Comparison of ENCODE assay signal across 9 mouse cellular contexts in the genomic region with DNA sequence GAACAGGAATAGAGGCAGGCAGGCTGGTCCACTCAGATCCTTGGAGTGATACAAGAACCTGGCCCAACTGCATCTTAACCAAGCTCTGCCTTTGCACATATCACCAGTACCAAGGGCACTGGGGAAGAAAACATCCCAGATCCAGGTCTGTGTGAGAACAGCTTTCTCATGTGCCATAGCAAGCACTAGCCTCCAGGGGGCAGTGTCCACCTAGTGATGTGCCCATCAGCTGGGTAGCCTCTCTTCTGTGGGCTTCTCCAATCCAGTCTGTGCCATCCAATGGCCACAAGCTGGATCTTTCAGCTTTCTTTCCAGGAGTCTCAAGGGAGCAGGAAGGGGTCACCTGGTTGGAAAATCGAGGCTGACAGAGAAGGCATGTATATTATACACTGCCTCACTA. TPM values are rescaled to one million over a fixed set of nuclear protein-coding genes. Genes with fewer than 3 reads are reported as not detected.
DNase-seq lines count a peak whose midpoint lies in the region; ATAC-seq and TF ChIP-seq lines count a peak whose summit lies in the region.
"Had no signal": no experiment of that assay in that cellular context is flagged by ENCODE, and none has a peak within 500 bp of the region (broad histone marks: within the 10 kb centered on the region; RNA-seq: fewer than 3 reads in every experiment).

No protein-coding gene starts in this region.

- TF ChIP-seq CTCF in lung, adult 2 months (IDR thresholded peaks at IDR 0.05; ENCODE audit: insufficient read depth, low read length) = peak; percentile 97

- 0% methylated on average over 1 of the region's 1 CpGs for WGBS in lung, adult 2 months

- TF ChIP-seq POLR2A in lung, adult 2 months (IDR thresholded peaks at IDR 0.05; ENCODE audit: borderline replicate concordance, extremely low read depth, low read depth, low read length) = no peak

- H3K4me3 ChIP-seq in lung, adult 2 months (replicated peaks; ENCODE audit: extremely low read depth, low read depth, low read length) = no peak overlapping the region

- DNase-seq in CD4-positive helper T cell, adult 2 months (ENCODE audit: low read depth, low spot score) = peak; percentile 60
- peak; percentile 62 for DNase-seq in R1 (ENCODE audit: low read depth, low spot score)
- DNase-seq in cerebellum, postnatal 36 days = peak; percentile 74 to 76
- peak; percentile 77 to 79 for DNase-seq in kidney, postnatal 25 days
- DNase-seq in lung, adult 2 months = peak; percentile 67
- DNase-seq in ovary, adult 18-20 months (ENCODE audit: low spot score) = peak; percentile 25
- peak; percentile 81 for DNase-seq in thymus, postnatal 4 days

- no peaks in the 10 kb centered on the region for H3K4me1 ChIP-seq in lung, adult 2 months (ENCODE audit: control insufficient read depth, insufficient read depth, low read length)

- peak; percentile 94 for ATAC-seq in granulocyte monocyte progenitor cell, adult 5-6 weeks (replicated peaks; ENCODE audit: poor library complexity, severe bottlenecking)

RNA-seq across cellular contexts. Expression of gene Gm13547, which starts 5.7 kb away (rescaled TPM):
- not detected in 2 replicates for total RNA-seq in granulocyte monocyte progenitor cell, adult 5-6 weeks (2014; fragmentation: Nextera tagmentation)
- not detected in 2 replicates for total RNA-seq in granulocyte monocyte progenitor cell, adult 5-6 weeks (2017)
- not detected in 2 replicates for polyA plus RNA-seq in lung, adult 2 months (2012; rRNA removed)
- total RNA-seq: gastrocnemius, postnatal 4 days had no signal

RNA-seq across cellular contexts. Expression of gene Gm13420, which starts 13.3 kb away (rescaled TPM):
- not detected in 2 replicates for total RNA-seq in granulocyte monocyte progenitor cell, adult 5-6 weeks (2014; fragmentation: Nextera tagmentation)
- not detected in 2 replicates for total RNA-seq in granulocyte monocyte progenitor cell, adult 5-6 weeks (2017)
- polyA plus RNA-seq in lung, adult 2 months (2012; rRNA removed) = 0.11 and 0.42 TPM in 2 replicates
- total RNA-seq: gastrocnemius, postnatal 4 days had no signal

RNA-seq across cellular contexts. Expression of gene Coq4, which starts 22.5 kb away (rescaled TPM):
- total RNA-seq in granulocyte monocyte progenitor cell, adult 5-6 weeks (2014; fragmentation: Nextera tagmentation) = 14.8 and 18.2 TPM in 2 replicates
- 7.2 and 7.4 TPM in 2 replicates for total RNA-seq in granulocyte monocyte progenitor cell, adult 5-6 weeks (2017)
- polyA plus RNA-seq in lung, adult 2 months (2012; rRNA removed) = 40.6 and 44.8 TPM in 2 replicates

RNA-seq across cellular contexts. Expression of gene Trub2, which starts 23.5 kb away (rescaled TPM):
- total RNA-seq in granulocyte monocyte progenitor cell, adult 5-6 weeks (2014; fragmentation: Nextera tagmentation) = 31.4 and 39.4 TPM in 2 replicates
- total RNA-seq in granulocyte monocyte progenitor cell, adult 5-6 weeks (2017) = 28.2 and 64.7 TPM in 2 replicates
- polyA plus RNA-seq in lung, adult 2 months (2012; rRNA removed) = 23.7 and 36.8 TPM in 2 replicates

RNA-seq across cellular contexts. Expression of gene Slc27a4, which starts 37.6 kb away (rescaled TPM):
- 5.1 and 6.8 TPM in 2 replicates for total RNA-seq in granulocyte monocyte progenitor cell, adult 5-6 weeks (2014; fragmentation: Nextera tagmentation)
- total RNA-seq in granulocyte monocyte progenitor cell, adult 5-6 weeks (2017) = 6.3 and 6.6 TPM in 2 replicates
- polyA plus RNA-seq in lung, adult 2 months (2012; rRNA removed) = 29.0 and 37.1 TPM in 2 replicates

Comparison
In these comparisons a context has a peak if more than half of its experiments do, and no peak if none do; other contexts are left out.
1. DNase-seq: peak in every context shown above with its lines; median percentile 81 in thymus, postnatal 4 days; 78 in kidney, postnatal 25 days; 75 in cerebellum, postnatal 36 days; 67 in lung, adult 2 months; 62 in R1; 60 in CD4-positive helper T cell, adult 2 months; 25 in ovary, adult 18-20 months.